Mouse (Mus musculus) G1E (cell line): ENCODE measurements around the gene Usp5. TPM values are rescaled to one million over a fixed set of nuclear protein-coding genes. Genes with fewer than 3 reads are reported as not detected.

ENCODE experiments used
- ATAC-seq: 2 replicates; pipeline ENCODE4 v1.8.0; 2016; ENCODE audit warnings: mild to moderate bottlenecking; ENCODE audit not compliant: insufficient number of reproducible peaks, poor library complexity, low FRiP score, severe bottlenecking; ENCODE audit errors: extremely low read depth
- DNase-seq: peaks from one replicate; pipeline ENCODE4 v3.0.0; 2012; ENCODE audit warnings: low spot score
- H3K27me3 ChIP-seq: 2 replicates; pipeline ENCODE4 v1.6.1; 2012; ENCODE audit warnings: mild to moderate bottlenecking, low read length, inconsistent platforms; ENCODE audit not compliant: insufficient read depth
- H3K36me3 ChIP-seq: replicated peaks from 2 replicates; pipeline ENCODE3; 2012; ENCODE audit warnings: mild to moderate bottlenecking, inconsistent platforms
- H3K4me1 ChIP-seq: 2 replicates; pipeline ENCODE4 v1.6.1; 2012; ENCODE audit warnings: low read depth, low read length, inconsistent platforms, mixed read lengths; ENCODE audit not compliant: insufficient read depth
- H3K4me3 ChIP-seq: 2 replicates; pipeline ENCODE4 v1.5.1; 2012; ENCODE audit warnings: low read depth, mild to moderate bottlenecking, inconsistent platforms, low read length, moderate library complexity, mixed read lengths
- H3K9me3 ChIP-seq: replicated peaks from 2 replicates; pipeline ENCODE4 v1.6.1; 2012; ENCODE audit warnings: inconsistent platforms
- CTCF ChIP-seq: IDR thresholded peaks from 2 replicates; pipeline ENCODE4 v1.5.1; 2012; ENCODE audit warnings: low read depth, low read length, inconsistent platforms, mixed read lengths
- GATA1 ChIP-seq: IDR thresholded peaks from 2 replicates; pipeline ENCODE4 v1.6.1; 2012; ENCODE audit warnings: borderline replicate concordance, low read length, inconsistent platforms, mixed read lengths
- GATA2 ChIP-seq: IDR thresholded peaks from 2 replicates; pipeline ENCODE4 v1.6.1; 2012; ENCODE audit warnings: low read depth, low read length, inconsistent platforms, borderline replicate concordance
- POLR2AphosphoS5 ChIP-seq: IDR thresholded peaks from 2 replicates; pipeline ENCODE4 v1.6.1; 2012; ENCODE audit warnings: low read depth, low read length, inconsistent platforms; ENCODE audit not compliant: insufficient replicate concordance
- TAL1 ChIP-seq: conservative IDR thresholded peaks from 2 replicates; pipeline ENCODE4 v1.6.1; 2012; ENCODE audit warnings: low read depth, low read length, inconsistent platforms, mixed read lengths
- polyA plus RNA-seq: library from polyadenylated mRNA; stranded (reverse); fragments of >175 nt; gene quantifications from 2 replicates; pipeline ENCODE4 v1.2.3, GENCODE M21; 2012
- total RNA-seq, 2 experiments: library from RNA; stranded (forward) in 1 of 2; stranded (reverse) in 1 of 2; fragments of 200-1000 nt in 1 of 2; fragments of >200 nt in 1 of 2; fragmentation: Nextera tagmentation in 1 of 2; gene quantifications; 2 replicates each; pipeline ENCODE4 v1.2.3; 2014 to 2017

The Usp5 gene
- total and polyA plus RNA-seq, 3 experiments: 34.6 to 68.2 (median 67.0) TPM

- no peak for TF ChIP-seq TAL1
- TF ChIP-seq GATA2: no peak
- no peak for TF ChIP-seq CTCF
- no peak for TF ChIP-seq POLR2AphosphoS5
- TF ChIP-seq GATA1: no peak
- DNase-seq (no peak), ATAC-seq (no peak)
- H3K4me1 ChIP-seq: peaks cover 5% of the 10 kb centered on the region; the same call in 1 of the 2 replicates
- H3K9me3 ChIP-seq: no peaks in the 10 kb centered on the region
- no peak overlapping the region for H3K4me3 ChIP-seq
- no peaks in the 10 kb centered on the region for H3K36me3 ChIP-seq
- H3K27me3 ChIP-seq: peaks cover 67% of the 10 kb centered on the region
Measured at GRCm38 (mm10) chr6:124858561-124859318, 29.5 kb upstream of the Usp5 start.

GRCm38 (mm10) chr6:124857840-124858530, 28.7 kb upstream of the Usp5 start:
- Histone ChIP-seq H3K9me3 (no peaks in the 10 kb centered on the region), H3K36me3 (no peaks in the 10 kb centered on the region), H3K4me1 (peaks cover 2% of the 10 kb centered on the region; the same call in 1 of the 2 replicates), H3K4me3 (no peak overlapping the region), H3K27me3 (peaks cover 66% of the 10 kb centered on the region)
- TF ChIP-seq TAL1 (no peak), GATA2 (no peak), CTCF (no peak), POLR2AphosphoS5 (no peak), GATA1 (no peak)
- no peak for ATAC-seq
- DNase-seq: no peak

GRCm38 (mm10) chr6:124856916-124857839, 27.9 kb upstream of the Usp5 start, which contains the start of gene P3h3:
TSS of gene P3h3 (minus strand) at chr6:124857752.
- DNase-seq (no peak), ATAC-seq (no peak)
- no peaks in the 10 kb centered on the region for H3K9me3 ChIP-seq
- H3K4me1 ChIP-seq: 0 out of 2 replicates have a peak, but pooled peaks cover 2% of the 10 kb centered on the region
- no peak within 1 kb of the TSS for H3K4me3 ChIP-seq
- H3K27me3 ChIP-seq: peaks cover 67% of the 10 kb centered on the region
- no peaks in the 10 kb centered on the region for H3K36me3 ChIP-seq
- TF ChIP-seq TAL1: no peak

GRCm38 (mm10) chr6:124856321-124856720, 27.0 kb upstream of the Usp5 start:
- Histone ChIP-seq H3K9me3 (no peaks in the 10 kb centered on the region), H3K36me3 (no peaks in the 10 kb centered on the region), H3K27me3 (peaks cover 59% of the 10 kb centered on the region), H3K4me1 (0 out of 2 replicates have a peak, but pooled peaks cover 2% of the 10 kb centered on the region), H3K4me3 (no peak overlapping the region)
- DNase-seq (no peak), ATAC-seq (no peak)
- TF ChIP-seq GATA2 (no peak), POLR2AphosphoS5 (no peak), GATA1 (no peak), TAL1 (no peak), CTCF (no peak)

GRCm38 (mm10) chr6:124854647-124855046, 25.4 kb upstream of the Usp5 start:
- no peak for TF ChIP-seq CTCF
- no peak for TF ChIP-seq POLR2AphosphoS5
- no peak for TF ChIP-seq TAL1
- no peak for TF ChIP-seq GATA2
- TF ChIP-seq GATA1: no peak
- no peaks in the 10 kb centered on the region for H3K9me3 ChIP-seq
- DNase-seq (no peak), ATAC-seq (no peak)
- no peaks in the 10 kb centered on the region for H3K36me3 ChIP-seq
- H3K4me3 ChIP-seq: no peak overlapping the region
- H3K27me3 ChIP-seq: peaks cover 58% of the 10 kb centered on the region
- H3K4me1 ChIP-seq: no peaks in the 10 kb centered on the region

GRCm38 (mm10) chr6:124850535-124850934, 21.3 kb upstream of the Usp5 start:
- Histone ChIP-seq H3K4me1 (peaks cover 2% of the 10 kb centered on the region; the same call in 1 of the 2 replicates), H3K36me3 (no peaks in the 10 kb centered on the region), H3K27me3 (peaks cover 55% of the 10 kb centered on the region), H3K4me3 (no peak overlapping the region), H3K9me3 (no peaks in the 10 kb centered on the region)
- DNase-seq (no peak), ATAC-seq (no peak)
- no peak for TF ChIP-seq GATA1
- TF ChIP-seq CTCF: no peak
- no peak for TF ChIP-seq POLR2AphosphoS5
- no peak for TF ChIP-seq TAL1
- no peak for TF ChIP-seq GATA2
